Mouse (Mus musculus) adrenal gland, adult 8-10 months (tissue): Measurements from ENCODE around the gene Acsl4. TPM values are rescaled to one million over a fixed set of nuclear protein-coding genes. Genes with fewer than 3 reads are reported as not detected.

ENCODE experiments used
- DNase-seq: peaks from one replicate; pipeline ENCODE4 v3.0.0; 2022
- total RNA-seq, 4 experiments: library from RNA; stranded (reverse); gene quantifications; 2 replicates each; pipeline ENCODE4 v1.2.4; 2022

Acsl4 gene
- total RNA-seq, 4 experiments from 2014 or later: 294 to 489 (median 395) TPM

DNA sequence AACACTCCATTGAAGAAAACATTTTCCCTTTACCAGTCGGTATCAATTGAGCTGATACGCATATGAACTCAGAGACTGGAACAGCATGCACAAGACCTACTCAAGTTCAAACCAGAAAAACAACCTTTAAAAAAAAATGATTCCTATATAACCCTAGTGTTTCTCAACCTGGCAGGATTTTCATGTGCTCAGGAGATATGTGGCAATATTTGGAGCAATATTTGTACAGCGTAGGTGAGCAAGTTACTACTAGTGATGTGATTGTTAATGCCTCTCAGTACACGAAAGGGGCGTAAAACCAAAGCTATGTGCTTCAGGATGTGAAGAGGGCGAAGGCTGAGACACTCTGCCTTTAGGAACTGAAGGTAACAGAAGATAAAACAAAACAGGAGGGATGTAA lies 54.1 kb downstream of the Acsl4 start:
- DNase-seq: no peak

DNA sequence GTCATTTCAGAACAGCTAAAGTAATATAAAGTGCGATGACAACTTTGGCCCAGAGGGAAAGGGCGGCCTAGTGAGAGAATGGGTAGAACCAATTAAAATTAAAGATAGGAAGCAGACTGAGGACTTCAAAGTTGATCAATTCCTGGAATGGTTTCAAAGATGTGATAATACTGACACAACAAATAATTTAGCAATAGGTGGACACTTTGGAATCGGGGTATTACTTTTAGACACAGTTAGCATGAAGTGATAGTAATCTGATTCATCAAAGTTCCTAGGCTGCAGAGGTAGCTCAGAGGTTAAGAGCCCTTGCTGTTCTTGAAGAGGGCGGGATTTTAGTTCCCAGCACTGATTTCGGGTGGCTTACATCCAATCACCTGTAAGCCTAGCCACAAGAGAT lies 54.8 kb downstream of the Acsl4 start:
- DNase-seq: no peak

DNA sequence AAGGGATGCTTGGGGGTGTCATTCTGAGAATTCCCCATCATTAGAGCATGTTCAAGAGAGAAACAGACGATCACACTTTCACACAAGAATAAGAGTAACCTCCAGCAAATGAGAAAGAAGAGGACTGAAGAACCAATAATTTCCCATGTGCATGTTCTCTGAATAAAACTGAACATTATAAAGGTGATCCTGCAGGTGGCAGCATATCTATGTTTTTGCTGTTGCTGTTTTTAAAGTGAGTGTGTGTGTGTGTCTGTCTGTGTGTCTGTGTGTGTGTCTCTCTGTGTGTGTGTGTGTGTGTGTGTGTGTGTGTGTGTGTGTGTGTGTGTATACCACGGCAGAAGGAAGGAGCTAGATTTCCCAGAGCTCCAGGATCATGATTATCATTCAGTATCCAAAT lies 64.6 kb downstream of the Acsl4 start:
- DNase-seq: no peak

DNA sequence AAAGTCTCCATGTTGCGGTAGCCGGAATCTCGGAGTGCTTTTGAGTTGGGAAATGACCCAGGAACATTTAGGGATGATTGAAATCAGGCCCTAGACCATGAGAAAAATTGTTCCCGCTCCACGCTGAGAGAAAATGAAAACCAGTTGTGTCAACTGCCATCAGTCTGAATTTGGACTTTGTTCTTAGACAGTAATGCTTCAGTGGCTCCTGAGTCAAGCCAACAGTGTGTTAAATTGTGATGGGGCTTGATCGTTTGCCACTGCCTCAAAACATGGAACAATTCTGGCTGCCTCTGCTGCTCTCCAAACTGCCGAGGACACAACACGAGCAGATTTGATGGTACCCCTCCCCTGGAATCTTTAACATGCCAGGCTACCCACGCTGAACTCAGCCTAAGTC lies 74.2 kb downstream of the Acsl4 start:
- DNase-seq: no peak

DNA sequence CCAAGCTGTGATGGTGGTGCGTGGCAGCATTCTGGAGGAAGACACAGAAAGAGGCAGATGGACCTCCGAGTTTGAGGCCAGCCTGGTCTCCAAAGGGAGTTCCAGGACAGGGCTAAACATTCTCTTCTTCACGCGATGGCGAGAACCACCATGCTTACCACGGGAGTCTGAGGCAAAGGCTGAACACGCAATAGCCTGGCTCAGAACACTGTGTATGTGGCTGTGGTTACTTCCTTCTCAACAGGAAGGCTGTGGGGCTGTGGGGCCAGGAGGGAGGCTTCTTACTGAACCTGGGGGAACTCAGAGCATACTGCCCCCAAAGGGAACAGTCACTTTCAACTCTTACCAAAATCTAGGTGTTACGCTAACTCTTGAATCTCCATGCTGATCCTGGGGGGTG lies 75.1 kb downstream of the Acsl4 start:
- no peak for DNase-seq

DNA sequence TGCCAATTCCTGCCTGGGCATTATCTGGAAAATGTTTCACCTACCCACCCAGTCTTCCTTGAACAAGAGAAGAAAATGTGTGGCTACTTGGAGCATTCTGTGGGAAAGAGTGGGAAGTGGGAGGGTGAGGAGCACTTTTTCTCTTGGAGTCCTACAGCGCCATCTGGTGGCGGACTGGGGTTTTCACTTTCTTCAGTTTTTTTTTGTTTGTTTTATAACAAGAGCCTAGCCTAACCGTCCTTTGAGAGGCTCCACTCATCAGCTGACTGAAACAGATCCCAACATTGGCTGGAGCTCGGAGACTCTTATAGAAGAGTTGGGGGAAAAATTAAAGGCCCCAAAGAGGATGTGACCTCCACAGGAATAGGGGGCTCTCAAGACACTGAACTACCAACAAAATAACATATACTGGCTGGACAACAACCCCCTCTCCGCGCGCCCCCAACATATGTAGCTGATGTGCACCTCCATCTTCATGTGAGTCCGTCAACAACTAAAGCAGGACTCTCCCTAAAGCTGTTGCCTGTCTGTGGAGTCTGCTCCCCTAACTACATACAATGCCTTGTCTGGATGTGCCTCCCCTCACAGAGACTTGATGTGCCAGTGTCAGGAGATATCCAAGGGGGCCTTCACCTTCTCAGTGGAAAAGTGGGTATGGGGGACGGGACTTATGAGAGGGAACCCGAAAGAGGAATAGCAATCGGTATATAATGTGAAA lies 75.9 kb downstream of the Acsl4 start:
- peak; percentile 32 for DNase-seq

DNA sequence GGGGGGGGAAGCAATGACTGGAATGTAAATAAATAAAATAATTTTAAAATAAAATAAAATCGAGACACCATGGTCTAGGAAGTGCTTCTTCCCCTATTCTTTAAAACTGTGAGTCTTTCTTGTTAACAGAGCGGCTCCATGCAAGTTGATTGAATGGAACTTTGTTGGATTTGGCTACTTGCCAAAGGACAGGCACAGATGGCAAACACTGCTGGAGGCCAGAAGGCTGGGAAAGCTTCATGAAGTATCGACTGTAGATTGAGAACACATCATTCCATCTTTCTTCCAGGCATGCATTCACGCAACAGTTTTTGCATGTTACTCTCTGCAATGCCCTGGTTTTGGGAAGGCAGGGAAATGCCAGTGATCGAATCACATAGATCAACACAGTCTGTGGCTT lies 79.9 kb downstream of the Acsl4 start:
- no peak for DNase-seq

DNA sequence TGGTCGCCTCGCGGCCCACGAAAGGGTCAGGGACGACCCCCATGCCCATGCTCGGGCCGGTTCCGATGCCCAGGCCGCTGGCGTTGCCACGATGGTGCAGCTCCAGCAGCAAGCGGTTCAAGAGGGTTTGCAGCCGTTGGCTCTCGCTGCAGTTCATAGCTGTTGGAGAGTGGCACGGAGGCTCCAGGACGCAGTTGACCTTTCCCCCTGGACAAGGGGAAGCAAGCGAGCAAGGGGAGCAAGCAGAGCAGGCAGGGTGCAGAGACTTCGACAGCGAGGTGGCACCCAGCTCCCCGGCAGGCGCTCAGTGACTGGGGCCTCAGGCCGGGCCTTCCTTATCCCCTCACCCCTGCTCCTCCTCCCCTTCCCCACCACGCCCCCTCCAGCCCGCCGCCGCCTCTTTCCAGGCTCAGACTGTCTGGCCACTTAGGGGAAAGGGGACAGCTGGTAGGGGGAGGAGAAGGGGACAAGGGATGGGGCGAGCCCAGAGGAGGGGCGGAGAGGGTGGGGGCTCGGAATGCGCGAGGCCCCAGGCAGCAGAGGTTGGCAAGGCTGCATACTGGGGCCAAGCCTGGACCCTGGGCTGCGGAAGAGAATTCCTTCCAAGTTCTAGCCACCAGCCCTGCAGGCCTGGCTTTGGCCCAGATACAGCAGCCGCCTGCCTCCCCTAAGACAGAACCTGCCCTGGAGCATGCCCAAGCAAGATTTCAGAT lies 84.3 kb downstream of the Acsl4 start, which contains the start of gene Kcne1l:
Kcne1l (minus strand) TSS at position 426 of the 713 bp plus-strand sequence.
- DNase-seq: no peak

DNA sequence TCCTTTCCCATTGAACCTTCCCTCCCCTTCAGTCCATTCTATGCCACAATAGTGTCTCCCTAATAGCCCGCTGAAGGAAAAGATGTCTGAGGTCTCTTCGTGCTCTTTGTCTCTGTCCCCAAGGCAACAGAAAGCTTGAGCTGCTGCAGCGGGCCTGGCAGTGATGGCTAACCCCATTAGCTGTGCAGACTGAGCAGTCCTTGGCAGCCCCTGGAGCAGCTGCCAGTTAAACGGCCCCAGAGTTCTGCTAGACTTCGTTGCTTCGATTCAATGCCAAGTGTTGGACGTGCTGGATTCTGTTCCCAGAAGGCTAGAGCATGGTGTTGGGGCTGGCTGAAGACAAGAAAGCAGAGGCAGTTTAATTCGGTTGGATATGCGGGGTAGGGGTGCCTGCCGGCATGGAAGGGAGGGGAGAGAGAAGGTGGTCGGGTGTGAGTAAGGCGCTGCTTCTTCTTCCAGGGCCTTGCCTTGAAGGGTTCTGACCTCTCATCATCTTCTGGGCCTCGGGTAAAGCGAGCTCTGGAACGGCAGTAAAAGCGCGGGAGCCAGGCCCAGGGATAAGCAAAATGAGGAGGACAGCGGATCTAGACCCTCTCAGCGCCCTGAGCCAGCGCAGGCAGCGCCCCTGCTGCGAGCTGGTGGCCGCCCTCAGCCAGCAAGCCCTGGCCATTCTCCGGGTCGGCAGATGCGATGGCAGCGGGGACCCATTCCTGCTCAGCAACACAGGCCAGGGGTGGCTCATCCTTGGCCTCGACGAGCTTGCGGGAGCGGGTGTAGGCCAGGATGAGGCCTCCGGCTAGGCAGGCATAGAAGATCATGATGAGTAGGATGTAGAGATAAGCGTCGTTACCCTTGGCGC lies 85.1 kb downstream of the Acsl4 start:
- DNase-seq: no peak

DNA sequence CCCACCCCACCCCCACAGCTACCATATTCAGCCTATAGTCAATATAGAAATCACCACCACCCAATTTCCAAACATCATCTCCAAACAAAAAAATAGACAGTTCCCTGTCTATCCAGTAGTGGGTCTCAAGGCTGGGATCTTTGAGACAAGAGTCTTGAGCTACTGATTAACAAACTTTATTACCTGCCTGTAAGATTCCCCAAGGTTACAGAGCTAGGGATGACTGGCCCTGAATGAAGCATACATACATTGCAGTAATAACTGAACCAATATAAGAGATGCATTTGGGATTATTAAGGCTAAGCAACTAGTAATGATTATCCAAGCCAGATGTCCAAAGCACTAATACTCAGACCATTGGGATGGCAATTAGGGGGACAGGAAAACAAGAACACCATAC lies 85.7 kb downstream of the Acsl4 start:
- DNase-seq: no peak

DNA sequence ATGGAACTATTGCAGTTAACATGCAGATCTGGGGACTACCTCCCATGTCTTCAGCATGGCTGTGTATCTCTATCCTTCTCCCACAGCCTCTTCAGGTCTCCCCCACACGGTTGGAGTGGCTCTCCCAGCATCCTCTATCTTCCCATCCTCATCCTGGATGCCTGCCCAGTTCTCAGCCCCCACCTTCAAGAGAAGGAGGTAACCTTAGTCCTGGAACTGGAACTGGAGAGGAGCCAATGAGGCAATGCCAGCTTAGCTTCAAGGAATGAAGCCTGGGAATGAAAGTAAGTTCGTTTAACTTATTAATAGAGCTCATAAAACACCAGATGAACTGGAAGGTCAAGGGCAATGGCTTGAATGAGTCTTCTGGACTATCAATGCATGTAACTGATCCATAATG lies 86.9 kb downstream of the Acsl4 start:
- no peak for DNase-seq

DNA sequence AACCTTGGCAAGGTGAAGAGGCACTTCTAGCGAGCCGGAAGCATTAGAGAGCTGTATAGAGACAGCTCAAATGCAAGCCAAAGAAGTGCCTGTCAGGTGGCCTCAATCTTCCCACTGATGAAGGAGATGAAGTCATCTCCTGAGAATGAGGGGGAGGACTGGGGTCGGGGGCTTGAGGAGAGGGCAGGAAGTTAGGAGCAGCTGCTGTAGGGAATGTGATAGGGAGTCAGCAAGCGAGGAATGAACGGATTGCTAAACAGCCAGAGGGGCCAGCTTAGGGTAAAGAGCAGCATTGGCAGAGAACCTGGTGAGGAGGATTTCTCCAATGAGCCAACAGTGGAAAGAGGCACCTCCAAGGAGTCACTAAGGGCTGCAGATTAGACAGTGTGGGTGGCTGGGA lies 104.4 kb downstream of the Acsl4 start:
- DNase-seq: no peak

DNA sequence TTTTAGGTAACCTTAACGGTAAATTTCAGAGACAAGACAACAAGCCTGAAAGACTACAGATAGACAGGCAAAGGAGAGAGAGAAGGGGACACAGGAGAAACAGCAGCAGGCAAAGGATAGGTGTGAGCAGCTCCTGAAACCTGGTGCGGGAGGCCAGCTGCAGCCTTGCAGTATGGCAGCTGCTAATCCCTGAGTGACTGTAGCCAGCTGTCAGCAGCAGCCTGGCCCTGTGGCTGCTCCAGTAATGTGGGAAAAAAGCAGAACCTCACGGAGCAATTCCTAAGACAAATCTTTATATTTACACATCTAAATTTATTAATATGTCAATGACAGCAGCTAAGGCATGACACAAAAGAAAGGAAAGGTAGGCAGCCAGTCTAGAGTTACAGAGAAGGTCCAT lies 113.8 kb downstream of the Acsl4 start:
- no peak for DNase-seq

DNA sequence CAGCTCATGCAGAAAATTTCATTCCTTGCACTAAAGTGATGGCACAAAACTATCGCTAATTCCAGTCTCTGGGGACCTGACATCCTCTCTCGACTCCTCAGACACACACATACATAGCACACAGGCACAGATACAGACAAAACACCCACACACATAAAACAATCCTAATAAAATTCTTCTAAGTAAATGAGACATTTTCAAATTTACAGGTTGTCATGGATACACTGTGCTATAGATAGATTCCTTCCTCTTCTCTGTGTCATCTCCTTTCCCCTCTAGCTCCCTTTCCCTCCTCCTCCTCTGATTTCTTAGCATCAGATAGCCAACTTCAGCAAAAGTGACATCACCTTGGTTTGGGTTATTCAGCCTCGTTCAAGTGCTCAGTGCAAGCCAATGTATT lies 114.3 kb downstream of the Acsl4 start:
- no peak for DNase-seq

Other genes with a start within 250 kb of the Acsl4 start
- gene Gucy2f, start 193.6 kb downstream of the Acsl4 start, total RNA-seq: not detected
- 10 to 100 TPM; 14.3 to 18.6 (median 16.6) TPM for gene Nxt2, start 163.8 kb downstream of the Acsl4 start, total RNA-seq
- gene Kcne1l, start 84.2 kb downstream of the Acsl4 start, total RNA-seq: under 1 TPM in 3 of 4 experiments, not detected in 1; 0.26 to 0.86 (median 0.37) TPM